Mouse (Mus musculus): Measurements from ENCODE around the gene Fshr. TPM values are rescaled to one million over a fixed set of nuclear protein-coding genes. Genes with fewer than 3 reads are reported as not detected.
"Not testable (repeated sequence)": the region's sequence is repeated elsewhere in the genome, so short reads cannot be mapped to it uniquely, and the experiment has no call there.

Fshr gene
- not detected in 2 replicates for polyA plus RNA-seq (2015; fragmentation: Nextera tagmentation; extraction: Ambion mirVana)

DNA sequence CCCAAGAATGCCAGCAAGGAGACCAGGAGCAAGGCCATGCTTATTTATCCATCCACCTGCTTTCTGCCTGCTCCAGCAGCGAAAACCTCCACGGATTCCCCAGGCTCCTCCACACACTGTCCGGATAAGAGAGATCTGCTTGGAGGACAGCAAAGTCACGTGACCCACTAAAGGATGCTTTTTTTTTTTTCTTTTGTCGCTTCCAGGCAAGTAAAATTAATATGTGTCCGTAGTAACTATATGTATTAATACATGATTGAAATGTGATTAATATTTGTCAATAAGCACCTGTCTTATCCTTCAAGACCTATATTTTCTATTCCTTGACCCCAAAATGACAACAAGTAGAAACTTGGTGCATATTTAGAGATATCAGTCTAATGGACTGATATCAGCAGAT is at the start of gene Fshr:
TSS of gene Fshr (minus strand) at position 101 of the 400 bp plus-strand sequence.
- no peak within 1 kb of the TSS for H3K4me2 ChIP-seq
- no peak within 1 kb of the TSS for H3K27ac ChIP-seq
- H3K9me3 ChIP-seq = no peaks in the 10 kb centered on the region
- WGBS = 91% methylated on average over 6 of the region's 6 CpGs
- no peak within 1 kb of the TSS for H3K9ac ChIP-seq
- no peaks in the 10 kb centered on the region for H3K27me3 ChIP-seq
- H3K4me3 ChIP-seq = no peak within 1 kb of the TSS
- no peak for ATAC-seq (ENCODE audit: insufficient number of reproducible peaks, insufficient read depth, low FRiP score, low TSS enrichment, low read depth)
- H3K36me3 ChIP-seq = no peaks in the 10 kb centered on the region
- no peaks in the 10 kb centered on the region for H3K4me1 ChIP-seq

DNA sequence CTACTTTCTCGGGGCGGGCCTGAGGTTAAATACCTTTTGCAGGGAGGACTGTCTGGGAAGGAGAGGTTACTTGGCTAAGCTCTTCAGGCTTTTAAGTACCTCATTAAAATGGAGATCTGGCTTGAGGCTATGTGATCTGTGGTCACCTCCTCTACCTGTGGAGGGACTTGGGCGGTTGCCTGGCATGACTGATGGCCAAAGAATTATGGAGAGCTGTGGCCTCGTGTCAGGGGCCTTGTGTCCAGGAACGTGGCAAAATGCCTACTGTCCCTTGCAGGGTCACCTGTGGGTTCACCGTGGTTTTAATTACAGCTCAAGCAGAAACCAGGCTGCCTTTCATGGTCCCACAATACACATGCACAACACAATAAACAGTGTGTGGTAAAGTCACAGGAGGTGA is 1.7 kb upstream of the Fshr start:
- Histone ChIP-seq H3K4me2 (no peak overlapping the region), H3K27ac (no peak overlapping the region), H3K27me3 (no peaks in the 10 kb centered on the region), H3K4me3 (no peak overlapping the region), H3K9ac (no peak overlapping the region), H3K4me1 (no peaks in the 10 kb centered on the region), H3K36me3 (no peaks in the 10 kb centered on the region), H3K9me3 (no peaks in the 10 kb centered on the region)
- no peak for ATAC-seq (ENCODE audit: insufficient number of reproducible peaks, insufficient read depth, low FRiP score, low TSS enrichment, low read depth)
- WGBS = 82% methylated on average over 6 of the region's 6 CpGs

DNA sequence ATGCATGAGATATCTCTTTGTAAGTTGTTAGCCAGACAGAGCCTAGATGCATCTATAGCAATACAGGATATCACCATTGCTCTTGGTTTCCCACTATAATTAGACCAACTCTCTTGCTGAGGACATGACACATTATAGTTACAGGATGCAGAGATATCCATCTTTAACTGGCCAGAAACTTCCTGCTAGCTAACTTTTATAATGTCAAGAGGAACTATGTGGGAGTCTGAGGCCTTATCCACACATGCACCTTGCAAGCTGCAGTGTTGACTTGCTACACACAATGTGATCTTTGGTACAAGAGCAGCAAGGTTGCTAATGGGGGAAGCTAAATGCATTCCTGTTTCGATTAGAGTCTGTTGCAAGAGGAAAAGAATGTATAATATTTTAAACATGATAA is 26.9 kb downstream of the Fshr start:
- H3K36me3 ChIP-seq = no peaks in the 10 kb centered on the region
- no peaks in the 10 kb centered on the region for H3K27me3 ChIP-seq
- WGBS = 80% methylated on average over 1 of the region's 1 CpGs
- no peak overlapping the region for H3K4me2 ChIP-seq
- no peak overlapping the region for H3K9ac ChIP-seq
- no peak overlapping the region for H3K4me3 ChIP-seq
- no peaks in the 10 kb centered on the region for H3K4me1 ChIP-seq
- no peak overlapping the region for H3K27ac ChIP-seq
- no peaks in the 10 kb centered on the region for H3K9me3 ChIP-seq
- no peak for ATAC-seq (ENCODE audit: insufficient number of reproducible peaks, insufficient read depth, low FRiP score, low TSS enrichment, low read depth)

GRCm38 (mm10) chr17:89164773-89165172 is 35.7 kb downstream of the Fshr start:
- no peaks in the 10 kb centered on the region for H3K36me3 ChIP-seq
- H3K27me3 ChIP-seq = no peaks in the 10 kb centered on the region
- H3K4me2 ChIP-seq = no peak overlapping the region
- ATAC-seq (ENCODE audit: insufficient number of reproducible peaks, insufficient read depth, low FRiP score, low TSS enrichment, low read depth) = no peak
- H3K4me3 ChIP-seq = no peak overlapping the region
- H3K9ac ChIP-seq = no peak overlapping the region
- H3K9me3 ChIP-seq = no peaks in the 10 kb centered on the region
- H3K4me1 ChIP-seq = no peaks in the 10 kb centered on the region
- H3K27ac ChIP-seq = no peak overlapping the region

DNA sequence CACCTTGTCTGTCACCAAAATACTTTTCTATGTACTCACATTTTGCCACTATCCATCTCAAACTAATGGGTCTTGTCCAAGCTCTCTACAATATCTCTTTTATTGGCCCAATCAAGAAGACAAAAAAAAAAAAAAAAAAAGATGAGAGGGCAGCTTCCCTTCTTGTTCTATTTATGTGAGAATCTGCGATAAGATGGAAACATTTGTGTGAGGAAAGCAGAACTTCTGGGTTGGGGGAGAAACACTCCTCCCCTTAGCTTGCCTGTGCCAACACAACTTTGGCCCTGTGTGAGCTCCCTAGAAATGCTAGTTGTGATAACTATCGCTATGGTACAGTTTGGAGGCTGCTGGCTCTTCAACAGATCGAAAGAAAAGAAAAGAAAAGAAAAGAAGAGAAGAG is 38.0 kb downstream of the Fshr start:
- Histone ChIP-seq H3K9me3 (no peaks in the 10 kb centered on the region), H3K4me3 (no peak overlapping the region), H3K27ac (no peak overlapping the region), H3K4me1 (no peaks in the 10 kb centered on the region), H3K36me3 (no peaks in the 10 kb centered on the region), H3K4me2 (no peak overlapping the region), H3K9ac (no peak overlapping the region), H3K27me3 (no peaks in the 10 kb centered on the region)
- WGBS = 91% methylated on average over 3 of the region's 3 CpGs
- ATAC-seq (ENCODE audit: insufficient number of reproducible peaks, insufficient read depth, low FRiP score, low TSS enrichment, low read depth) = no peak

- not testable (repeated sequence) for ATAC-seq (ENCODE audit: insufficient number of reproducible peaks, insufficient read depth, low FRiP score, low TSS enrichment, low read depth); H3K4me2 ChIP-seq; H3K9ac ChIP-seq; H3K27ac ChIP-seq; H3K4me1 ChIP-seq; H3K9me3 ChIP-seq; H3K36me3 ChIP-seq; H3K27me3 ChIP-seq; H3K4me3 ChIP-seq
- 91% methylated on average over 3 of the region's 3 CpGs for WGBS
Observed at GRCm38 (mm10) chr17:89159343-89159742, 41.1 kb downstream of the Fshr start.

GRCm38 (mm10) chr17:89144806-89145205 is 55.7 kb downstream of the Fshr start:
- Histone ChIP-seq H3K9ac (no peak overlapping the region), H3K27ac (no peak overlapping the region), H3K9me3 (no peaks in the 10 kb centered on the region), H3K4me1 (no peaks in the 10 kb centered on the region), H3K36me3 (no peaks in the 10 kb centered on the region), H3K27me3 (no peaks in the 10 kb centered on the region), H3K4me3 (no peak overlapping the region), H3K4me2 (no peak overlapping the region)
- WGBS = 75% methylated on average over 6 of the region's 6 CpGs
- ATAC-seq (ENCODE audit: insufficient number of reproducible peaks, insufficient read depth, low FRiP score, low TSS enrichment, low read depth) = no peak

DNA sequence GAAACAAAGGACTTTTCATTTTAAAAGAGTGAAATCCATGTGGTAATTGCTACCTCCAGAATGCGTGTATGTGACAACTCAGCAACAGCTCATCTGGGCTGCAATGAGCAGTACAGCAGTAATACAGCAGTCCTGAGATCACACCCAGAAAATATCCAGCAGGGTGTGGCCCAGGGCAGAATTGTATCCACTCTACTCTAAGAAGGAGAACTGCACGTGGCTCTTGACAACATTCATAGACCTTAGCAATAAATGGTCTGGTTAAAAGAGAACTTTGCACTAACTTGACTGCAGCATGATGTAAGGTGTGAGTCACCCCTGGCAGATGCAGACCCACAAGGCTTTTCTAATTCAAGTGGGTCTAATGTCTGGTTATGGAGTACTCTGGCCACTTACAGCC is 80.5 kb downstream of the Fshr start:
- H3K4me1 ChIP-seq = no peaks in the 10 kb centered on the region
- no peaks in the 10 kb centered on the region for H3K27me3 ChIP-seq
- ATAC-seq (ENCODE audit: insufficient number of reproducible peaks, insufficient read depth, low FRiP score, low TSS enrichment, low read depth) = no peak
- no peak overlapping the region for H3K27ac ChIP-seq
- 66% methylated on average over 2 of the region's 2 CpGs for WGBS
- H3K9ac ChIP-seq = no peak overlapping the region
- H3K9me3 ChIP-seq = no peaks in the 10 kb centered on the region
- no peaks in the 10 kb centered on the region for H3K36me3 ChIP-seq
- no peak overlapping the region for H3K4me2 ChIP-seq
- no peak overlapping the region for H3K4me3 ChIP-seq

GRCm38 (mm10) chr17:89119250-89119649 is 81.2 kb downstream of the Fshr start:
- Histone ChIP-seq H3K27me3 (no peaks in the 10 kb centered on the region), H3K9me3 (no peaks in the 10 kb centered on the region), H3K27ac (no peak overlapping the region), H3K4me2 (no peak overlapping the region), H3K4me1 (no peaks in the 10 kb centered on the region), H3K36me3 (no peaks in the 10 kb centered on the region), H3K4me3 (no peak overlapping the region), H3K9ac (no peak overlapping the region)
- ATAC-seq (ENCODE audit: insufficient number of reproducible peaks, insufficient read depth, low FRiP score, low TSS enrichment, low read depth) = no peak
- WGBS = 73% methylated on average over 2 of the region's 2 CpGs

DNA sequence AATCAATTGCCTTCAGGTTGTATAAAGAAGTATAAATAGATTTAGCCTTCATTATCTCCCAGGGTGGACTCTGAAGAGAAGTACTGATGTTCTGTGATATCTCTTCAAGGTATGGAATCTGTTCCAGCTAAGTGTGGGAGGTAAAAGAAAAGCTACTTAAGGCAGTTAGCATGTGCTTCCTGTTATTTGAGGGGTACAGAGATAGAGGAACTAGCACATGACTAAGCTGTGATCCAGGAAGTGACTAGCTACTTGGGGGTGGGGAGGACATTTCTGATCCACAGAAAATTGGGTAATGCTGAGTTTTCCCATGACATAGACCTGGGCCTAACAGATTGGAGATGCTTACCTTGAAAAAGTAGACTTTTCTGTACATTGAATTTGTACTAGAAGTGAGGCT is 86.5 kb downstream of the Fshr start:
- no peak overlapping the region for H3K4me3 ChIP-seq

GRCm38 (mm10) chr17:89100719-89101350 is 99.6 kb downstream of the Fshr start:
- H3K36me3 ChIP-seq = no peaks in the 10 kb centered on the region
- 72% methylated on average over 5 of the region's 5 CpGs for WGBS
- no peak overlapping the region for H3K9ac ChIP-seq
- no peak for ATAC-seq (ENCODE audit: insufficient number of reproducible peaks, insufficient read depth, low FRiP score, low TSS enrichment, low read depth)
- no peak overlapping the region for H3K27ac ChIP-seq
- no peaks in the 10 kb centered on the region for H3K27me3 ChIP-seq
- H3K4me2 ChIP-seq = no peak overlapping the region
- no peaks in the 10 kb centered on the region for H3K9me3 ChIP-seq
- H3K4me3 ChIP-seq = no peak overlapping the region
- H3K4me1 ChIP-seq = no peaks in the 10 kb centered on the region

More for the DNA sequence above, 86.5 kb downstream of the Fshr start:
- Histone ChIP-seq H3K9me3 (no peaks in the 10 kb centered on the region), H3K27ac (no peak overlapping the region), H3K4me2 (no peak overlapping the region), H3K27me3 (no peaks in the 10 kb centered on the region), H3K9ac (no peak overlapping the region), H3K36me3 (no peaks in the 10 kb centered on the region), H3K4me1 (no peaks in the 10 kb centered on the region)
- no peak for ATAC-seq (ENCODE audit: insufficient number of reproducible peaks, insufficient read depth, low FRiP score, low TSS enrichment, low read depth)

GRCm38 (mm10) chr17:89099733-89100132 is 100.7 kb downstream of the Fshr start:
- 79% methylated on average over 1 of the region's 1 CpGs for WGBS
- not testable (repeated sequence) for H3K27ac ChIP-seq; H3K4me2 ChIP-seq; H3K4me3 ChIP-seq; H3K9ac ChIP-seq; H3K4me1 ChIP-seq; ATAC-seq (ENCODE audit: insufficient number of reproducible peaks, insufficient read depth, low FRiP score, low TSS enrichment, low read depth); H3K27me3 ChIP-seq; H3K9me3 ChIP-seq; H3K36me3 ChIP-seq
